Mouse (Mus musculus): ENCODE data around the gene Gm10160.

- TF ChIP-seq CTCF (conservative IDR thresholded peaks at IDR 0.05; ENCODE audit: low read length) = no peak
- TF ChIP-seq POU5F1 (IDR thresholded peaks at IDR 0.05; ENCODE audit: borderline replicate concordance, low read length) = no peak
- TF ChIP-seq NANOG (IDR thresholded peaks at IDR 0.05; ENCODE audit: borderline replicate concordance, low read length) = no peak
Measured at GRCm38 (mm10) chr7:81839746-81840145, 15.8 kb downstream of the Gm10160 start.
